In the genomic region with DNA sequence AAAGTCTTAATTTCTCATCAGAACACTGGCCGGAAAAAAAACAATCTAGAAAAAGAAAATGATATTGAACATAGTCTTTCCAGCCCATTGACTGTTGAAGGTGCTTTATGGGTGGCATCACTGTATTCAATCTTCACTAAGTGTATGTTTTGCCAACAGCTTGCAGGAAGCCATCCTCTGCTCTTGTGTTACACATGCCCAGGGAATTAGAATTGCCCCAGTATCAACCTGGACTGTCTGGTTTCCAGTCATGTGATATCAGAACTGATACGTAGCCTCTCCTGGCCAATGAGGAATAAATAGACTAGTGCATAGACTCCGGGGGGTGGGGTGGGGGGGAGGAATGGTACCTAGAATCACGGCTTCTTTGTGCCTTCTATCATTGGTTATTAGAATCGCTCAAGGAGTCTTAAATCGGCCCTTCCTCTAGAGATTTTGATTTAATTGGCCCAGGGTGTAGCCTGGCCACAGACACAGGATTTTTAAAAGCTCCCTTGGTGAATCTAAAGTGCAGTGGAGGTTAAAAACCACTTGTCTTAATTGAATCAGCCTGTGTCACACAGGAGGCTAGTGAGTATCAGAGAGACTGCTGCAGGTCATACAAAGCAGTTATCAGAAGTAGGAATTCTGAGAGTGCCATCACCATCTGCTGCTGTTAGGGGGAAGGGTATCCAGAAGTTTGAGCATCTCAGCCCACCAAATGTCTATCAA, we compare ENCODE assay signal across 11 mouse cellular contexts.
"Had no signal": no experiment of that assay in that cellular context is flagged by ENCODE, and none has a peak within 500 bp of the region (broad histone marks: within the 10 kb centered on the region; RNA-seq: fewer than 3 reads in every experiment).

No protein-coding gene starts in this region.

- H3K4me2 ChIP-seq: limb, embryonic 15.5 days had no signal

- H3K27ac ChIP-seq: kidney, postnatal 0 days; limb, embryonic 15.5 days had no signal

- H3K9ac ChIP-seq: limb, embryonic 15.5 days had no signal

- DNase-seq: kidney, adult 11 months; kidney, adult 9 months; kidney, postnatal 36 days; layer of hippocampus, adult 9-11 months; layer of hippocampus, postnatal 36 days; lung, adult 18-20 months; midbrain, embryonic 14.5 days; right cerebral cortex, postnatal 14 days; thymus, postnatal 36 days had no signal

- H3K9me3 ChIP-seq: limb, embryonic 15.5 days had no signal

- H3K36me3 ChIP-seq: limb, embryonic 15.5 days had no signal

- H3K4me3 ChIP-seq: limb, embryonic 15.5 days had no signal
